Comparison of ENCODE assay signal across 7 mouse cellular contexts in the genomic region with DNA sequence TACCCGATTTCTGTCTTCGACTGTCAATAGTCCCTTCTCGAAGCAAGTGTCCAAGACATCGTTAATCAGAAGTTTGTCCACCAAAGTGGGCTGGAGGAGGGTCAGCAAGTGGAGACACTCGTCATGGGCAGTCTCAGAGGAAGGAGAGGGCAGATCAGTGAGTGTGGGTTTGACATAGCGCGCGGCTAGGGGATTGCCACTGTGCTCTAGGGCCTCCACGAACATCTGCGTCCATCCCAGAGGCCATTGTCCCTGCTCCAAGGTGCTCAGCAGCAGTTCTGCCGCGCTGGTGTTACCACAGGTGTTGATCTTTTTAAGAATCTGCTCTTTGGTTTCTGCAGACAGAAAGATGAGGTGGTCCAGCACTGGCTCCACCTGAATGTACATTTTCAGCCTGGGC. TPM values are rescaled to one million over a fixed set of nuclear protein-coding genes. Genes with fewer than 3 reads are reported as not detected.
DNase-seq lines count a peak whose midpoint lies in the region; ATAC-seq lines count a peak whose summit lies in the region.

No protein-coding gene starts in this region.

- H3K4me3 ChIP-seq in embryonic facial prominence, embryonic 14.5 days (ENCODE audit: low read depth, low read length), result peak overlapping the region; percentile 49
- H3K4me3 ChIP-seq in limb, embryonic 15.5 days, result peak overlapping the region; percentile 59
- peak overlapping the region; percentile 42 for H3K4me3 ChIP-seq in midbrain, embryonic 16.5 days (ENCODE audit: low read depth, low read length)

- H3K4me1 ChIP-seq in embryonic facial prominence, embryonic 14.5 days (ENCODE audit: control insufficient read depth, insufficient read depth, low read length), result peaks cover 8% of the 10 kb centered on the region; the same call in 1 of the 2 replicates
- H3K4me1 ChIP-seq in limb, embryonic 15.5 days, result peaks cover 7% of the 10 kb centered on the region
- peaks cover 3% of the 10 kb centered on the region; the same call in 1 of the 2 replicates for H3K4me1 ChIP-seq in midbrain, embryonic 16.5 days (ENCODE audit: control insufficient read depth, insufficient read depth, low read length)

- no peak overlapping the region for H3K27ac ChIP-seq in embryonic facial prominence, embryonic 14.5 days (replicated peaks; ENCODE audit: low read depth, low read length)
- no peak overlapping the region for H3K27ac ChIP-seq in limb, embryonic 15.5 days
- no peak overlapping the region for H3K27ac ChIP-seq in midbrain, embryonic 16.5 days (ENCODE audit: low read length)

- peak overlapping the region; percentile 71 for H3K4me2 ChIP-seq in embryonic facial prominence, embryonic 14.5 days (ENCODE audit: low read depth, low read length)
- H3K4me2 ChIP-seq in limb, embryonic 15.5 days, result peak overlapping the region; percentile 67
- peak overlapping the region; percentile 84 for H3K4me2 ChIP-seq in midbrain, embryonic 16.5 days (ENCODE audit: low read length)

- 34% methylated on average over 12 of the region's 12 CpGs for WGBS in embryonic facial prominence, embryonic 14.5 days
- WGBS in limb, embryonic 15.5 days, result 39% methylated on average over 12 of the region's 12 CpGs
- 44% methylated on average over 12 of the region's 12 CpGs for WGBS in midbrain, embryonic 16.5 days

- DNase-seq in adrenal gland, postnatal 14 days, result peak; percentile 23
- DNase-seq in embryonic facial prominence, embryonic 14.5 days (ENCODE audit: low spot score), result no peak
- peak; percentile 5 for DNase-seq in heart, postnatal 4 days
- no peak for DNase-seq in frontal cortex, adult 2 months (ENCODE audit: extremely low spot score in 1 of 2, low spot score in 1 of 2)
- DNase-seq in right cerebral cortex, postnatal 4 days, result no peak

- H3K9me3 ChIP-seq in embryonic facial prominence, embryonic 14.5 days (ENCODE audit: control insufficient read depth, low read length), result no peaks in the 10 kb centered on the region
- no peaks in the 10 kb centered on the region for H3K9me3 ChIP-seq in limb, embryonic 15.5 days
- no peaks in the 10 kb centered on the region for H3K9me3 ChIP-seq in midbrain, embryonic 16.5 days (replicated peaks; ENCODE audit: control insufficient read depth, low read length, poor library complexity, severe bottlenecking)

- H3K36me3 ChIP-seq in embryonic facial prominence, embryonic 14.5 days (ENCODE audit: control insufficient read depth, insufficient read depth, low read length), result no peaks in the 10 kb centered on the region
- H3K36me3 ChIP-seq in limb, embryonic 15.5 days, result no peaks in the 10 kb centered on the region
- H3K36me3 ChIP-seq in midbrain, embryonic 16.5 days (ENCODE audit: control insufficient read depth, insufficient read depth, low read length), result no peaks in the 10 kb centered on the region

- H3K27me3 ChIP-seq in embryonic facial prominence, embryonic 14.5 days (replicated peaks; ENCODE audit: control insufficient read depth, insufficient read depth, low read length), result peaks cover 3% of the 10 kb centered on the region; the same call in 1 of the 2 replicates
- H3K27me3 ChIP-seq in limb, embryonic 15.5 days, result no peaks in the 10 kb centered on the region
- no peaks in the 10 kb centered on the region; the same call in 1 of the 2 replicates for H3K27me3 ChIP-seq in midbrain, embryonic 16.5 days (ENCODE audit: control insufficient read depth, insufficient read depth, low read depth, low read length)

- peak; percentile 62 for ATAC-seq in embryonic facial prominence, embryonic 14.5 days (ENCODE audit: low read depth)
- ATAC-seq in limb, embryonic 15.5 days (ENCODE audit: insufficient number of reproducible peaks, low FRiP score, low TSS enrichment, low read depth), result no peak
- ATAC-seq in midbrain, embryonic 16.5 days, result peak; percentile 69

- H3K9ac ChIP-seq in embryonic facial prominence, embryonic 14.5 days (ENCODE audit: low read depth, low read length), result peak overlapping the region; percentile 66
- H3K9ac ChIP-seq in limb, embryonic 15.5 days, result no peak overlapping the region
- peak overlapping the region; percentile 8 for H3K9ac ChIP-seq in midbrain, embryonic 16.5 days (ENCODE audit: low read depth, low read length)

RNA-seq across cellular contexts. Expression of a gene that starts 0.6 kb away (rescaled TPM):
- total RNA-seq in adrenal gland, postnatal 14 days (2021), result 8.7 and 9.9 TPM in 2 replicates
- polyA plus RNA-seq in embryonic facial prominence, embryonic 14.5 days (2014; fragmentation: Nextera tagmentation; extraction: Ambion mirVana), result 2.9 and 3.4 TPM in 2 replicates
- total RNA-seq in heart, postnatal 4 days (2021), result 1 to 10 TPM; 3.2 to 4.3 TPM
- 2.5 and 3.1 TPM in 2 replicates for polyA plus RNA-seq in limb, embryonic 15.5 days (2015; fragmentation: Nextera tagmentation; extraction: Ambion mirVana)
- 1.2 and 1.4 TPM in 2 replicates for polyA plus RNA-seq in midbrain, embryonic 16.5 days (2015; fragmentation: Nextera tagmentation; extraction: Ambion mirVana)
- polyA plus RNA-seq in frontal cortex, adult 2 months (2012; rRNA removed), result 2.6 and 3.0 TPM in 2 replicates

RNA-seq across cellular contexts. Expression of a gene that starts 18.6 kb away (rescaled TPM):
- total RNA-seq in adrenal gland, postnatal 14 days (2021), result 3.0 and 4.0 TPM in 2 replicates
- polyA plus RNA-seq in embryonic facial prominence, embryonic 14.5 days (2014; fragmentation: Nextera tagmentation; extraction: Ambion mirVana), result 2.1 and 3.2 TPM in 2 replicates
- 10 to 100 TPM; 36.4 to 38.0 TPM for total RNA-seq in heart, postnatal 4 days (2021)
- 1.5 and 1.8 TPM in 2 replicates for polyA plus RNA-seq in limb, embryonic 15.5 days (2015; fragmentation: Nextera tagmentation; extraction: Ambion mirVana)
- 3.7 and 3.9 TPM in 2 replicates for polyA plus RNA-seq in midbrain, embryonic 16.5 days (2015; fragmentation: Nextera tagmentation; extraction: Ambion mirVana)
- 18.2 and 18.4 TPM in 2 replicates for polyA plus RNA-seq in frontal cortex, adult 2 months (2012; rRNA removed)

Comparison
In these comparisons a context has a peak if more than half of its experiments do, and no peak if none do; other contexts are left out.
1. DNase-seq: peak in adrenal gland, postnatal 14 days (single experiment) and heart, postnatal 4 days (single experiment); none in embryonic facial prominence, embryonic 14.5 days (single experiment), frontal cortex, adult 2 months (0 of 2) and right cerebral cortex, postnatal 4 days (single experiment).
2. Peak in every context shown above with its lines, with median percentiles within 50 percentile points of each other: H3K4me2 ChIP-seq and H3K4me3 ChIP-seq.